Mouse (Mus musculus): ENCODE data around the gene Rasa3.

Rasa3 gene

DNA sequence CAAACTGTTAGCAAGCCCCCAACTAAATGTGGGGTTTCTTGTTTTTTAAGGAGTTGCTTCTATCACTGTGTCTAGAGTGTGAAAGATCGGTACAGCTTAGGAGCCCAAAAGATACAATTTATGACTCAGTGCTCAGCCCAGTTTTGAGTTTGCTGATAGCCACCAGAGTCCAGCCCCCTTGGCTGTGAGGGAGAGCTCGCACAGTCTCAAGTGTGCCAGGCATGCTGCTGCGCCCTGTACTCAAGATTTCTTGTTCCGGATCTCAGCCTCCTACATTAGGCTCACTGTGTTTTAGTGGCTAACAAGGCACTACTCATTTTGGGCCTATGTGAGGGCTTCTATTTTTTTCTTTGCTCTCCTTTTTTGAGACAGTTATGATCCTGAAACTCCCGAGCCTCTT, 137.3 kb downstream of the Rasa3 start:
- DNase-seq = no peak

DNA sequence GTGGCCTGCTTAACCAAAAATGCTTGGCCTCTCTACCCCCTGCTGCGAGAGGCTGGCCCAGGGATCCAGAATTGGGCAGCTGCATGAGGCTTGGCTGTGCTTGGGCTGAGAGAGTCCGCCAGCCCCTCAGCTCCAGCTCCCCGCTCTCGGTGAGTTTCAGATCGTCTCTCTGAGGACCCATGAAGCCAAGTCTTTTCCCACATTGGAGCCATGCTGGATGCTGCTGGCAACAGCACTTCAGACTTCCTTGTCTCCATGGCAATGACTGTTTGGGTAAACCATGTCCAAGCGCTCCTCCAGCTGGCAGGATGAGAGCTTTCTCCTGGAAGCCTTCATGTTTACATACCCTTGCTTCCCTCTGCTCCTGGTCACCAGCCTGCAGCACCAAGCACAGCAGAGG, 138.6 kb downstream of the Rasa3 start:
- DNase-seq = no peak

GRCm38 (mm10) chr8:13537102-13537501, 140.3 kb downstream of the Rasa3 start:
- no peak for DNase-seq

- DNase-seq = no peak
Measured at GRCm38 (mm10) chr8:13533123-13533522, 144.3 kb downstream of the Rasa3 start.

DNA sequence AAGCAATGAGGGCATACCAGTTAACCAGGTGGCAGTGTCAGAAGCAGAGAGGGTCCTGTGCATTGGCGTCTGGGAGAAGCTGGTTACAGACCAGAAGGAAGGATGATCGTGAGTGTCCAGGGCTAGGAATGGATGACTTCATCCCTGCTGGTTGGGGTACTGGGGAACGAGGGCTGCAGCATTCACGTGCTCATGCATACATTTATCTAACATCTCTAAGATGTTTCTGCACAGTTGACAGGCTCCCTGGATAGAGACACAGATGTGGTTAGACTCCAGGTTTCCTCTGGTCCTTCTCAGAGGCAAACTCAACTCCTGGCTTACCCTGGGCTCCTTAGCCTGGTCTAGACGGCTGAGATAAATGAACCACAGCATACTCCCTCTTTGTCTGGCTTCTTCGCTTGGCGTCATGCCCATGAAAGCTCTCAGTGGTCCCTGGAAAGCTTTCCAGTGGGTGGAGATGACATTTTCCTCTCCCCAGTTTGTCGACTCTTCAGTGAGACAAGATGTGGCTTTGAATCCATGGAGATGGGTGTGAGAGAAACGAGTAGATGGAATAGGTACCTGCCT, 145.7 kb downstream of the Rasa3 start:
- no peak for DNase-seq

- DNase-seq = no peak
Measured at GRCm38 (mm10) chr8:13530941-13531340, 146.5 kb downstream of the Rasa3 start.

DNA sequence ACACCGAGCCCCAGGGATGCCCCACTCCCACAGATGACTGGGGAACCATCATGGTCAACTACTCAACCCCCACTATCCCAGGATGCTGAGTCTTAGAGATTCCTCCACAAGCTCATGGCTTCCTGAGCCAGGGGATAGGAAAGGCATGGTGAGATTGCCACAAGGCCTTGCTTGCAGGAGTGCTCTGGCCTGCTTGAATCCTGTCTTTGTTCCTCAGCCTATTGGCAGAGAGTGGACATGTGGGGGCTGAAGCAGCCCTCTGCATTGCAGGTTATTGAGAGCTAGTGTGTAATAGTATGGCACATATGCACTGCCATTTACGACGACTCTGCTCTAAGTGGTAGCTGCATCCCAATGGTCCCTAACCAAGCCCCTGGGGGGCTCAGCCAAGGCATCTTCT, 147.0 kb downstream of the Rasa3 start:
- DNase-seq = no peak

DNA sequence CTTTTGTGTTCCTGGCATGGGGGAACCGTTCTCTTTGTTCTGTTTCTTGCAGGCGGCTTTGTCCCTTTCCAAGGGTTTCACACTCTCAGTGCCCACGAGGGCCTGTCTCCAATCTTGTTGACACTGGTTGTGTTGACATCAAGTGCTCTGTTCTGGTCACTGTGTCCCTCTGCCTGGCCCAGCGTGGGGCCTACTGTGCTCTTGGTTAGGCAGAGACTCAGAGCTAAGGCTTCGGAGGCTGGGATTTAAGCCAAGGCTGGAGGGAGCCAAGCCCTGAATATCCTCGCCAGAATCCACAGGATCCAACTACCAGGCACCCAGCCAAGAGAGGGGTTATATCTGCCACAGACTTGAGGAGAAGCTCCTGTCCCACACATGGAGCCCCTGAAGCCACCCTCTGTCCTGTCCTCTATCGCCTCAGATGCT, 147.5 kb downstream of the Rasa3 start:
- no peak for DNase-seq

DNA sequence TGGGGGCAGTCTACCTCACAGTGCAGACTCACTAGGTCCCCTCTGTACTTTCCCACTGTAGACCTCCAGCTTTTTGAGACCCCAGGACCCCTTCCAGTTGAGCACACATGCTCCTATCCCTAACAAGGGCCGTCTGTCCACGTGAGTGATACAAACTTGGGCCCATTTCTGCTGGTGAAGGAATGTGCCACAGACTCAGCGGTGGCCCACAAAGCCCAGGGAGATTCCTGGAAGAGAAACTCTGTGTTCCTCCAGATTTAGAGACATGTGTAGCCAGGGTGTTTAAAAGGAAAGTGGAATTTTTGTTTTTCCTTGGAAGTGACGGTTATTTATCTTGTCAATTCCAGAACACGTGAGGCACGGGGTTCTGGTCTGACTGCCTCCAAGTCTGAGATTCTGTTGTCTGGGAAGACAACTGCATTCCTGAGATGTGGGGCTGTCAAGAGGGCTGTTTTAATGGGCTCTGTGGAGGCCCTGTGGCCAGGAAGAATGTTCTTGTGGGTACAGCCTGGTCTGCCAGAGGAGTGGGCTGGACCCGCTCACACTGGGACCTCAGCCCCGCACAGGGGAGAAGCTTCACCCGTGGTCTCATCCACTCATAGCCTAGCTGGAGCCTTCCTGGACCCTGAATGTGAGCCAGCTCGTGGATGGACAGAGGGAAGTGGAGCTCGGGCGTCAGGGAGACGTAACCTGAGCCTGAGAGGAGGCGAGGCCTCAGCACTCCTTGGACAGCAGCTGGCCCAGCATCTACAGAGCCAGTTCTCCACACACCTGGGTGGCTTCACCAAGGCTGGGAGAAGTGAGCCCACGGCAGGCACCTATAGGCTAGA, 148.2 kb downstream of the Rasa3 start:
- no peak for DNase-seq

DNA sequence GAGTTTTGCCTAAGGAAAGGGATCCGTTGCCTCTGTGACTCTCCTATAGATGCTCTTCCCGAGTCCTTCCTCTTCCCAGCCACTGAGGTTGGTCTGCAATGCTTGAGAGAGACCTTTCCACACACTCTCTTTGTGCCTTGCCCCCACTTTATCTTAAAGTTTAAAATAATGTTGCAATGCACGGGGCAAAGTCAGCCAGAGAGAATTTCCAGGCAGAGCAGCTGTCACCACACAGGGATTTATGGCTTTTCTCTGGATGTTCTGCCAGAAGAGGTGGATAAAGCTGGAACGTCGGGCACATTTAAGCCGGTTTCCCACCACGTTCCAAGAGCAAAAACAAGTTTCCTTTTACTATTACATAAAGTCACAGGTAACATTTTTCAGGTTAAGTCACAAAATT, 156.0 kb downstream of the Rasa3 start:
- no peak for DNase-seq

DNA sequence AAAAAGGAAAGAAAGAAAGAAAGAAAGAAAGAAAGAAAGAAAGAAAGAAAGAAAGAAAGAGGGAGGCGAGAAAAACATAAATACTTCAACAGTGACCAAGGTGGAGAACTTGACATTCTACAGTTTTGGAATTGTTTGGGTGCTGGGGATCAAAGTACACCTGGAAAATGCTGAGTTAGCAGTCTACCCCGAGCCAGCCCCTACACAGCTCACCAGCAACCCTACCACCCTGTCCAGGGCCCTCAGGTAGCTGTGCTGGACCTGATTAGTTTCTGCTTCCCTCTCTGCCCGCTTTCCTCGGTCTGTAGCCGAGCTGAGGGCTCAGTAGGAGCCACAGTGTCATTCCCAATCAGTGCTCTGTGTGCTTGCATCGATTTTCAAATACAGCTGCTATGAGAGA, 157.1 kb downstream of the Rasa3 start:
- DNase-seq = no peak

GRCm38 (mm10) chr8:13519503-13519902, 157.9 kb downstream of the Rasa3 start:
- no peak for DNase-seq

DNA sequence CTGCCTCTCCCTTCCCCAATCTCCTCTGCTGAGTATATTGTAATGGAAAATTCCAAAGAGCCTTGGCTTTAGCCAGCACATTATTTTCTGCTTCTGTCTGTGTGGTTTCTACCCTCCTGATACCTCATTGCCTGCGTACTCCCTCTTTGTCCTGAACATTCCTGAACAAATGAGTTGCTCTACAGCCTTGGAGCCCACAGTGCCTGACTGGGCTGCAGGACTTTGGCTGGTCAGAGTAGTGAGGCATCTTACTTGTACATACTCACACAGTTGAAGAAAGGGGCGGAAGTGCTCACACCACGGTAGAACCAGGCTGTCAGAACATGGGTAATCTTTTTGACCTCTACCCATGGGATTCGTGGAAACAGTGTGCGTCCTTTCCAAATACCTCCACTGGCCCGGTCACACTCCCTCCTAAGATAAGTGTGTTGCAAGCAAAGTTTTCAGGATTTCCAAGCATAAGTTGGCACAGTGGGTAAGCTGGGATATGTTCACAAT, 160.1 kb downstream of the Rasa3 start:
- DNase-seq = no peak
